ENCODE assay signal across 17 mouse cellular contexts in genomic region chr5:66407948-66408347, GRCm38 (mm10).
A peak's percentile ranks its signal among the peaks of the same experiment; 100 is the strongest.
DNase-seq lines count a peak whose midpoint lies in the region; ATAC-seq and TF ChIP-seq lines count a peak whose summit lies in the region.
"Had no signal": no experiment of that assay in that cellular context is flagged by ENCODE, and none has a peak within 500 bp of the region (broad histone marks: within the 10 kb centered on the region; RNA-seq: fewer than 3 reads in every experiment).

No protein-coding gene starts in this region.

- ATAC-seq in kidney, postnatal 0 days (replicated peaks; ENCODE audit: low FRiP score, low read depth) = peak; percentile 60; the same call in 1 of the 2 replicates
- ATAC-seq in neural tube, embryonic 14.5 days (ENCODE audit: low read depth) = peak; percentile 46; the same call in 1 of the 2 replicates
- ATAC-seq in hindbrain, embryonic 15.5 days (ENCODE audit: low FRiP score, low read depth) = 0 out of 2 replicates have a peak, but pooled peaks have one; percentile 54
- ATAC-seq in liver, embryonic 12.5 days = no peak

- no peak overlapping the region for H3K4me2 ChIP-seq in kidney, postnatal 0 days (ENCODE audit: low read length)
- H3K4me2 ChIP-seq in neural tube, embryonic 14.5 days (ENCODE audit: low read depth, low read length) = no peak overlapping the region
- H3K4me2 ChIP-seq in hindbrain, embryonic 15.5 days = no peak overlapping the region
- no peak overlapping the region for H3K4me2 ChIP-seq in liver, embryonic 12.5 days
- H3K4me2 ChIP-seq: embryonic facial prominence, embryonic 13.5 days; limb, embryonic 13.5 days; liver, embryonic 15.5 days; neural tube, embryonic 12.5 days had no signal

- H3K36me3 ChIP-seq in kidney, postnatal 0 days (ENCODE audit: insufficient read depth, low read length) = no peaks in the 10 kb centered on the region
- no peaks in the 10 kb centered on the region for H3K36me3 ChIP-seq in neural tube, embryonic 14.5 days (ENCODE audit: control insufficient read depth, insufficient read depth, low read length)
- no peaks in the 10 kb centered on the region; the same call in 1 of the 2 replicates for H3K36me3 ChIP-seq in hindbrain, embryonic 15.5 days
- no peaks in the 10 kb centered on the region for H3K36me3 ChIP-seq in liver, embryonic 12.5 days
- H3K36me3 ChIP-seq: embryonic facial prominence, embryonic 13.5 days; liver, embryonic 15.5 days; neural tube, embryonic 12.5 days had no signal

- peaks cover 13% of the 10 kb centered on the region; the same call in 1 of the 2 replicates for H3K4me1 ChIP-seq in kidney, postnatal 0 days (replicated peaks; ENCODE audit: insufficient read depth, low read length)
- no peaks in the 10 kb centered on the region for H3K4me1 ChIP-seq in neural tube, embryonic 14.5 days (ENCODE audit: control insufficient read depth, insufficient read depth, low read length)
- H3K4me1 ChIP-seq in hindbrain, embryonic 15.5 days (replicated peaks) = no peaks in the 10 kb centered on the region
- H3K4me1 ChIP-seq in liver, embryonic 12.5 days = no peaks in the 10 kb centered on the region
- H3K4me1 ChIP-seq: liver, embryonic 15.5 days; neural tube, embryonic 12.5 days had no signal

- H3K9me3 ChIP-seq in kidney, postnatal 0 days (replicated peaks; ENCODE audit: low read length) = no peaks in the 10 kb centered on the region
- no peaks in the 10 kb centered on the region for H3K9me3 ChIP-seq in neural tube, embryonic 14.5 days (ENCODE audit: control insufficient read depth, low read length)
- no peaks in the 10 kb centered on the region for H3K9me3 ChIP-seq in hindbrain, embryonic 15.5 days
- no peaks in the 10 kb centered on the region for H3K9me3 ChIP-seq in liver, embryonic 12.5 days (replicated peaks)
- H3K9me3 ChIP-seq: embryonic facial prominence, embryonic 13.5 days; limb, embryonic 13.5 days; liver, embryonic 15.5 days; neural tube, embryonic 12.5 days had no signal

- no peak overlapping the region for H3K9ac ChIP-seq in kidney, postnatal 0 days (ENCODE audit: low read depth, low read length)
- no peak overlapping the region for H3K9ac ChIP-seq in neural tube, embryonic 14.5 days (replicated peaks; ENCODE audit: low read depth, low read length)
- no peak overlapping the region for H3K9ac ChIP-seq in hindbrain, embryonic 15.5 days
- no peak overlapping the region for H3K9ac ChIP-seq in liver, embryonic 12.5 days
- H3K9ac ChIP-seq: embryonic facial prominence, embryonic 13.5 days; limb, embryonic 13.5 days; liver, embryonic 15.5 days; neural tube, embryonic 12.5 days had no signal

- WGBS in kidney, postnatal 0 days = 26% methylated on average over 4 of the region's 5 CpGs
- WGBS in neural tube, embryonic 14.5 days = 35% methylated on average over 4 of the region's 5 CpGs
- 55% methylated on average over 3 of the region's 5 CpGs for WGBS in hindbrain, embryonic 15.5 days
- 38% methylated on average over 3 of the region's 5 CpGs for WGBS in liver, embryonic 12.5 days (ENCODE audit: insufficient replicate concordance)

- DNase-seq in heart, adult 11 months = peak; percentile 54
- no peak for DNase-seq in heart, adult 8-10 months (ENCODE audit: low spot score)
- no peak for DNase-seq in kidney, postnatal 0 days (ENCODE audit: low spot score)
- DNase-seq in kidney, postnatal 14 days = no peak
- no peak for DNase-seq in neural tube, embryonic 10.5 days (ENCODE audit: extremely low spot score, low spot score)
- DNase-seq: adrenal gland, postnatal 10 days; cerebellum, adult 2 months; heart, postnatal 10 days; right cerebral cortex, postnatal 4 days; thymus, postnatal 14 days had no signal

- no peak for TF ChIP-seq CTCF in kidney, postnatal 0 days (IDR thresholded peaks at IDR 0.05; ENCODE audit: low read depth)

- no peak overlapping the region for H3K4me3 ChIP-seq in kidney, postnatal 0 days (replicated peaks; ENCODE audit: low read depth, low read length)
- H3K4me3 ChIP-seq in neural tube, embryonic 14.5 days (ENCODE audit: low read depth, low read length) = no peak overlapping the region
- H3K4me3 ChIP-seq in hindbrain, embryonic 15.5 days = no peak overlapping the region
- H3K4me3 ChIP-seq in liver, embryonic 12.5 days = no peak overlapping the region
- H3K4me3 ChIP-seq: embryonic facial prominence, embryonic 13.5 days; limb, embryonic 13.5 days; liver, embryonic 15.5 days; neural tube, embryonic 12.5 days had no signal

- no peak overlapping the region for H3K27ac ChIP-seq in kidney, postnatal 0 days
- H3K27ac ChIP-seq in neural tube, embryonic 14.5 days (ENCODE audit: low read depth, low read length) = no peak overlapping the region
- no peak overlapping the region for H3K27ac ChIP-seq in hindbrain, embryonic 15.5 days (replicated peaks)
- H3K27ac ChIP-seq in liver, embryonic 12.5 days = no peak overlapping the region
- H3K27ac ChIP-seq: limb, embryonic 13.5 days; liver, embryonic 15.5 days; neural tube, embryonic 12.5 days had no signal

- no peaks in the 10 kb centered on the region for H3K27me3 ChIP-seq in kidney, postnatal 0 days (ENCODE audit: insufficient read depth, low read length)
- H3K27me3 ChIP-seq in neural tube, embryonic 14.5 days (ENCODE audit: control insufficient read depth, insufficient read depth, low read length) = no peaks in the 10 kb centered on the region
- no peaks in the 10 kb centered on the region for H3K27me3 ChIP-seq in hindbrain, embryonic 15.5 days
- no peaks in the 10 kb centered on the region for H3K27me3 ChIP-seq in liver, embryonic 12.5 days (replicated peaks)
- H3K27me3 ChIP-seq: embryonic facial prominence, embryonic 13.5 days; limb, embryonic 13.5 days; liver, embryonic 15.5 days; neural tube, embryonic 12.5 days had no signal
